Mouse (Mus musculus) G1E (cell line): ENCODE measurements around the gene Ttll10. TPM values are rescaled to one million over a fixed set of nuclear protein-coding genes. Genes with fewer than 3 reads are reported as not detected.
A peak's percentile ranks its signal among the peaks of the same experiment; 100 is the strongest.

ENCODE experiments used
- ATAC-seq: 2 replicates; pipeline ENCODE4 v1.8.0; 2016; ENCODE audit warnings: mild to moderate bottlenecking; ENCODE audit not compliant: insufficient number of reproducible peaks, poor library complexity, low FRiP score, severe bottlenecking; ENCODE audit errors: extremely low read depth
- DNase-seq: peaks from one replicate; pipeline ENCODE4 v3.0.0; 2012; ENCODE audit warnings: low spot score
- H3K27me3 ChIP-seq: 2 replicates; pipeline ENCODE4 v1.6.1; 2012; ENCODE audit warnings: mild to moderate bottlenecking, low read length, inconsistent platforms; ENCODE audit not compliant: insufficient read depth
- H3K36me3 ChIP-seq: replicated peaks from 2 replicates; pipeline ENCODE3; 2012; ENCODE audit warnings: mild to moderate bottlenecking, inconsistent platforms
- H3K4me1 ChIP-seq: 2 replicates; pipeline ENCODE4 v1.6.1; 2012; ENCODE audit warnings: low read depth, low read length, inconsistent platforms, mixed read lengths; ENCODE audit not compliant: insufficient read depth
- H3K4me3 ChIP-seq: 2 replicates; pipeline ENCODE4 v1.5.1; 2012; ENCODE audit warnings: low read depth, mild to moderate bottlenecking, inconsistent platforms, low read length, moderate library complexity, mixed read lengths
- H3K9me3 ChIP-seq: replicated peaks from 2 replicates; pipeline ENCODE4 v1.6.1; 2012; ENCODE audit warnings: inconsistent platforms
- CTCF ChIP-seq: IDR thresholded peaks from 2 replicates; pipeline ENCODE4 v1.5.1; 2012; ENCODE audit warnings: low read depth, low read length, inconsistent platforms, mixed read lengths
- GATA1 ChIP-seq: IDR thresholded peaks from 2 replicates; pipeline ENCODE4 v1.6.1; 2012; ENCODE audit warnings: borderline replicate concordance, low read length, inconsistent platforms, mixed read lengths
- GATA2 ChIP-seq: IDR thresholded peaks from 2 replicates; pipeline ENCODE4 v1.6.1; 2012; ENCODE audit warnings: low read depth, low read length, inconsistent platforms, borderline replicate concordance
- POLR2AphosphoS5 ChIP-seq: IDR thresholded peaks from 2 replicates; pipeline ENCODE4 v1.6.1; 2012; ENCODE audit warnings: low read depth, low read length, inconsistent platforms; ENCODE audit not compliant: insufficient replicate concordance
- TAL1 ChIP-seq: conservative IDR thresholded peaks from 2 replicates; pipeline ENCODE4 v1.6.1; 2012; ENCODE audit warnings: low read depth, low read length, inconsistent platforms, mixed read lengths
- polyA plus RNA-seq: library from polyadenylated mRNA; stranded (reverse); fragments of >175 nt; gene quantifications from 2 replicates; pipeline ENCODE4 v1.2.3, GENCODE M21; 2012
- total RNA-seq, 2 experiments: library from RNA; stranded (forward) in 1 of 2; stranded (reverse) in 1 of 2; fragments of 200-1000 nt in 1 of 2; fragments of >200 nt in 1 of 2; fragmentation: Nextera tagmentation in 1 of 2; gene quantifications; 2 replicates each; pipeline ENCODE4 v1.2.3; 2014 to 2017

Ttll10 gene
- total and polyA plus RNA-seq, 3 experiments: 1.5 TPM; not detected in 2

DNA sequence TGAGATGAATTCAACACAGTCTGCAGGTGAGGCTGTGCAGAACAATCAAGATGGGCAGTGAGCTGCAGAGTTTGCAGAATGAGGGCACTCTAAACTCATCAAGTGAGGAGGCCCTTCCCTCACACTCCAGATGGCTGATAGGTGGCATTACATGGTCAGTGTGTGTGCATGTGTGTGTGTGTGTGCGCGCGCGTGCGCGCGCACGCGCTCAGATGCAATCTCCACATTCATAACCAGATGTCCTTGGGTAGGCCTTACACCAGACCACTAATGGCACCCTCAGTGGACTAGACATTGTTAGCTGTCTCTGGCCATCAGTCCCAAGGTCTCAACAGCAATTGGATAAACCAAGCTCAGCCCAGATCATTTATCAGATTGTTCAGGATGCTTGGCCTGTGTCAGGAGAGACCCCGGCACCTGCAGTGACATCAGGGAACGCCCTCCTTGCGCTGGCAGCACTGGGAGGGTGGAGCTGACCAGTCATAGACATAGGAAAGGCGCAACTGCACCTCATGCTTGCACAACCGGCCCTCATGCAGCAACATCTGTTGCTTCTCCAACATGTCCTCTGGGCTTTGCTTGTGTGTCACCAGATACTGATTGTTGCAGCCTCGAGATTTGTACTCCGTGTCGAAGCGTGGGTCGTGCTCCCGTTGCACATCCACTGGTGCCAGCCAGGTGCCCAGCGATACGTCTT lies 67.9 kb downstream of the Ttll10 start:
- H3K4me1 ChIP-seq: peaks cover 56% of the 10 kb centered on the region
- H3K36me3 ChIP-seq: peaks cover 45% of the 10 kb centered on the region
- no peak for TF ChIP-seq POLR2AphosphoS5
- TF ChIP-seq TAL1: no peak
- no peak for TF ChIP-seq GATA1
- TF ChIP-seq GATA2: no peak
- no peak for TF ChIP-seq CTCF
- peak; percentile 56 for DNase-seq
- H3K27me3 ChIP-seq: no peaks in the 10 kb centered on the region
- H3K9me3 ChIP-seq: no peaks in the 10 kb centered on the region
- no peak for ATAC-seq
- H3K4me3 ChIP-seq: peak overlapping the region; percentile 91

Other genes with a start within 250 kb of the Ttll10 start
Only the 20 nearest of the 24 such genes appear.
- 1.6 and 1.7 TPM in 2 replicates for gene Tas1r3, start 196.1 kb downstream of the Ttll10 start, total RNA-seq (2014; fragmentation: Nextera tagmentation)
- 0.52 and 0.60 TPM in 2 replicates for gene Tas1r3, start 196.1 kb downstream of the Ttll10 start, total RNA-seq (2017)
- gene Tas1r3, start 196.1 kb downstream of the Ttll10 start, polyA plus RNA-seq: 0.02 and 0.03 TPM in 2 replicates
- gene Cptp, start 190.0 kb downstream of the Ttll10 start, total RNA-seq (2014; fragmentation: Nextera tagmentation): 6.7 and 11.8 TPM in 2 replicates
- 9.3 and 9.5 TPM in 2 replicates for gene Cptp, start 190.0 kb downstream of the Ttll10 start, total RNA-seq (2017)
- gene Cptp, start 190.0 kb downstream of the Ttll10 start, polyA plus RNA-seq: 1.1 and 3.6 TPM in 2 replicates
- 35.6 and 47.3 TPM in 2 replicates for gene Ints11, start 189.9 kb downstream of the Ttll10 start, total RNA-seq (2014; fragmentation: Nextera tagmentation)
- 43.5 and 63.3 TPM in 2 replicates for gene Ints11, start 189.9 kb downstream of the Ttll10 start, total RNA-seq (2017)
- gene Ints11, start 189.9 kb downstream of the Ttll10 start, polyA plus RNA-seq: 21.7 and 26.8 TPM in 2 replicates
- gene Pusl1, start 167.6 kb downstream of the Ttll10 start, total RNA-seq (2014; fragmentation: Nextera tagmentation): 16.6 and 19.5 TPM in 2 replicates
- gene Pusl1, start 167.6 kb downstream of the Ttll10 start, total RNA-seq (2017): 27.9 and 32.3 TPM in 2 replicates
- gene Pusl1, start 167.6 kb downstream of the Ttll10 start, polyA plus RNA-seq: 135 and 233 TPM in 2 replicates
- 16.5 and 19.9 TPM in 2 replicates for gene Acap3, start 167.6 kb downstream of the Ttll10 start, total RNA-seq (2014; fragmentation: Nextera tagmentation)
- 12.4 and 12.5 TPM in 2 replicates for gene Acap3, start 167.6 kb downstream of the Ttll10 start, total RNA-seq (2017)
- 31.0 and 32.9 TPM in 2 replicates for gene Acap3, start 167.6 kb downstream of the Ttll10 start, polyA plus RNA-seq
- 118 and 122 TPM in 2 replicates for gene Ube2j2, start 115.6 kb downstream of the Ttll10 start, total RNA-seq (2014; fragmentation: Nextera tagmentation)
- 124 and 178 TPM in 2 replicates for gene Ube2j2, start 115.6 kb downstream of the Ttll10 start, total RNA-seq (2017)
- gene Ube2j2, start 115.6 kb downstream of the Ttll10 start, polyA plus RNA-seq: 167 and 223 TPM in 2 replicates
- gene C1qtnf12, start 97.1 kb downstream of the Ttll10 start, total RNA-seq (2014; fragmentation: Nextera tagmentation): 17.0 and 19.9 TPM in 2 replicates
- gene C1qtnf12, start 97.1 kb downstream of the Ttll10 start, total RNA-seq (2017): 9.7 and 14.2 TPM in 2 replicates
- 43.7 and 60.7 TPM in 2 replicates for gene C1qtnf12, start 97.1 kb downstream of the Ttll10 start, polyA plus RNA-seq
- gene B3galt6, start 66.8 kb downstream of the Ttll10 start, total RNA-seq (2014; fragmentation: Nextera tagmentation): 3.6 and 5.1 TPM in 2 replicates
- 11.6 and 11.7 TPM in 2 replicates for gene B3galt6, start 66.8 kb downstream of the Ttll10 start, total RNA-seq (2017)
- gene B3galt6, start 66.8 kb downstream of the Ttll10 start, polyA plus RNA-seq: 4.1 and 4.2 TPM in 2 replicates
- 51.0 and 94.4 TPM in 2 replicates for gene Sdf4, start 66.5 kb downstream of the Ttll10 start, total RNA-seq (2014; fragmentation: Nextera tagmentation)
- 156 and 163 TPM in 2 replicates for gene Sdf4, start 66.5 kb downstream of the Ttll10 start, total RNA-seq (2017)
- 30.7 and 31.8 TPM in 2 replicates for gene Sdf4, start 66.5 kb downstream of the Ttll10 start, polyA plus RNA-seq
- 2.3 and 2.5 TPM in 2 replicates for gene Tnfrsf4, start 45.6 kb downstream of the Ttll10 start, total RNA-seq (2014; fragmentation: Nextera tagmentation)
- 1.2 and 3.1 TPM in 2 replicates for gene Tnfrsf4, start 45.6 kb downstream of the Ttll10 start, total RNA-seq (2017)
- gene Tnfrsf4, start 45.6 kb downstream of the Ttll10 start, polyA plus RNA-seq: 0.58 and 1.1 TPM in 2 replicates
- gene Tnfrsf18, start 33.2 kb downstream of the Ttll10 start, total RNA-seq (2014; fragmentation: Nextera tagmentation): not detected in 2 replicates
- 0.22 TPM in 1 of 2 replicates, not detected in the other for gene Tnfrsf18, start 33.2 kb downstream of the Ttll10 start, total RNA-seq (2017)
- not detected in 2 replicates for gene Tnfrsf18, start 33.2 kb downstream of the Ttll10 start, polyA plus RNA-seq
- 67.9 and 74.6 TPM in 2 replicates for gene 9430015G10Rik, start 50.6 kb upstream of the Ttll10 start, total RNA-seq (2014; fragmentation: Nextera tagmentation)
- gene 9430015G10Rik, start 50.6 kb upstream of the Ttll10 start, total RNA-seq (2017): 43.6 and 52.0 TPM in 2 replicates
- 10.4 and 13.5 TPM in 2 replicates for gene 9430015G10Rik, start 50.6 kb upstream of the Ttll10 start, polyA plus RNA-seq
- gene Rnf223, start 71.1 kb upstream of the Ttll10 start, total RNA-seq (2014; fragmentation: Nextera tagmentation): 0.49 and 2.3 TPM in 2 replicates
- 0.16 and 0.17 TPM in 2 replicates for gene Rnf223, start 71.1 kb upstream of the Ttll10 start, total RNA-seq (2017)
- 0.11 and 0.12 TPM in 2 replicates for gene Rnf223, start 71.1 kb upstream of the Ttll10 start, polyA plus RNA-seq
- 1.7 and 2.0 TPM in 2 replicates for gene Agrn, start 138.1 kb upstream of the Ttll10 start, total RNA-seq (2014; fragmentation: Nextera tagmentation)
- 0.38 and 0.70 TPM in 2 replicates for gene Agrn, start 138.1 kb upstream of the Ttll10 start, total RNA-seq (2017)
- 0.48 and 0.70 TPM in 2 replicates for gene Agrn, start 138.1 kb upstream of the Ttll10 start, polyA plus RNA-seq
- gene Isg15, start 141.4 kb upstream of the Ttll10 start, total RNA-seq (2014; fragmentation: Nextera tagmentation): not detected in 2 replicates
- gene Isg15, start 141.4 kb upstream of the Ttll10 start, total RNA-seq (2017): 0.16 and 0.93 TPM in 2 replicates
- 0.09 and 0.16 TPM in 2 replicates for gene Isg15, start 141.4 kb upstream of the Ttll10 start, polyA plus RNA-seq
- gene AW011738, start 143.9 kb upstream of the Ttll10 start, total RNA-seq (2014; fragmentation: Nextera tagmentation): not detected in 2 replicates
- gene AW011738, start 143.9 kb upstream of the Ttll10 start, total RNA-seq (2017): 0.11 TPM in 1 of 2 replicates, not detected in the other
- gene AW011738, start 143.9 kb upstream of the Ttll10 start, polyA plus RNA-seq: not detected in 2 replicates
- gene Perm1, start 156.5 kb upstream of the Ttll10 start, total RNA-seq (2014; fragmentation: Nextera tagmentation): not detected in 2 replicates
- gene Perm1, start 156.5 kb upstream of the Ttll10 start, total RNA-seq (2017): 0.05 TPM in 1 of 2 replicates, not detected in the other
- gene Perm1, start 156.5 kb upstream of the Ttll10 start, polyA plus RNA-seq: not detected in 2 replicates
- gene Plekhn1, start 175.4 kb upstream of the Ttll10 start, total RNA-seq (2014; fragmentation: Nextera tagmentation): 14.7 and 19.4 TPM in 2 replicates
- 8.9 and 9.6 TPM in 2 replicates for gene Plekhn1, start 175.4 kb upstream of the Ttll10 start, total RNA-seq (2017)
- gene Plekhn1, start 175.4 kb upstream of the Ttll10 start, polyA plus RNA-seq: 11.3 and 13.4 TPM in 2 replicates
- gene Noc2l, start 176.6 kb upstream of the Ttll10 start, total RNA-seq (2014; fragmentation: Nextera tagmentation): 131 and 141 TPM in 2 replicates
- gene Noc2l, start 176.6 kb upstream of the Ttll10 start, total RNA-seq (2017): 73.7 and 86.3 TPM in 2 replicates
- 93.0 and 102 TPM in 2 replicates for gene Noc2l, start 176.6 kb upstream of the Ttll10 start, polyA plus RNA-seq
- gene Samd11, start 196.2 kb upstream of the Ttll10 start, total RNA-seq (2014; fragmentation: Nextera tagmentation): 24.2 TPM in 1 of 2 replicates, not detected in the other
- 0.11 and 0.23 TPM in 2 replicates for gene Samd11, start 196.2 kb upstream of the Ttll10 start, total RNA-seq (2017)
- 0.07 and 0.12 TPM in 2 replicates for gene Samd11, start 196.2 kb upstream of the Ttll10 start, polyA plus RNA-seq